Mouse (Mus musculus) thymus, adult 2 months (tissue): ENCODE measurements around the gene Nxnl1.
A peak's percentile ranks its signal among the peaks of the same experiment; 100 is the strongest.

Experiments
- CTCF ChIP-seq: fragments of 200-500 bp; IDR thresholded peaks from 2 replicates; pipeline ENCODE4 v1.5.1; 2012; ENCODE audit warnings: mild to moderate bottlenecking, control low read depth, low read length, moderate library complexity, borderline replicate concordance; ENCODE audit not compliant: control insufficient read depth, poor library complexity, insufficient read depth; ENCODE audit errors: extremely low read depth
- POLR2A ChIP-seq: fragments of 200-500 bp; IDR thresholded peaks from 2 replicates; pipeline ENCODE4 v1.6.1; 2012; ENCODE audit warnings: mild to moderate bottlenecking, low read length, control low read depth, moderate library complexity; ENCODE audit not compliant: control insufficient read depth, poor library complexity, insufficient read depth; ENCODE audit errors: extremely low read depth

- TF ChIP-seq CTCF: peak; percentile 94
- TF ChIP-seq POLR2A: no peak
These were observed 3.6 kb downstream of the Nxnl1 start for GRCm38 (mm10) chr8:71562751-71563150.
